In genomic region chr14:121361319-121362114, GRCm38 (mm10) we compare ENCODE assay signal across 9 mouse cellular contexts. TPM values are rescaled to one million over a fixed set of nuclear protein-coding genes. Genes with fewer than 3 reads are reported as not detected.
DNase-seq lines count a peak whose midpoint lies in the region; ATAC-seq and TF ChIP-seq lines count a peak whose summit lies in the region.
"Had no signal": no experiment of that assay in that cellular context is flagged by ENCODE, and none has a peak within 500 bp of the region (broad histone marks: within the 10 kb centered on the region; RNA-seq: fewer than 3 reads in every experiment).

No protein-coding gene starts in this region.

- no peak for TF ChIP-seq CTCF in G1E (IDR thresholded peaks at IDR 0.05; ENCODE audit: low read depth, low read length)

- whole genome bisulfite sequencing in lung, embryonic 15.5 days: 64% methylated on average over 17 of the region's 17 CpGs

- no peak overlapping the region for H3K4me2 ChIP-seq in lung, embryonic 15.5 days
- H3K4me2 ChIP-seq: embryonic facial prominence, embryonic 12.5 days had no signal

- ATAC-seq in G1E (ENCODE audit: extremely low read depth, insufficient number of reproducible peaks, low FRiP score, poor library complexity, severe bottlenecking): no peak
- peak; percentile 47; the same call in 1 of the 2 replicates for ATAC-seq in lung, embryonic 15.5 days (ENCODE audit: borderline replicate concordance, extremely low read depth, low FRiP score, low TSS enrichment)

- H3K9me3 ChIP-seq in G1E (replicated peaks): no peaks in the 10 kb centered on the region
- no peaks in the 10 kb centered on the region for H3K9me3 ChIP-seq in lung, embryonic 15.5 days
- H3K9me3 ChIP-seq: embryonic facial prominence, embryonic 12.5 days had no signal

- 0 out of 2 replicates have a peak overlapping the region, but pooled peaks have one; percentile 2 for H3K27ac ChIP-seq in lung, embryonic 15.5 days
- H3K27ac ChIP-seq: embryonic facial prominence, embryonic 12.5 days had no signal

- peak overlapping the region; percentile 18; the same call in 1 of the 2 replicates for H3K4me3 ChIP-seq in G1E (ENCODE audit: low read depth, low read length)
- H3K4me3 ChIP-seq in lung, embryonic 15.5 days: no peak overlapping the region
- H3K4me3 ChIP-seq: embryonic facial prominence, embryonic 12.5 days had no signal

- H3K9ac ChIP-seq in lung, embryonic 15.5 days: no peak overlapping the region
- H3K9ac ChIP-seq: embryonic facial prominence, embryonic 12.5 days had no signal

- H3K27me3 ChIP-seq in G1E (ENCODE audit: insufficient read depth, low read length): no peaks in the 10 kb centered on the region
- H3K27me3 ChIP-seq in lung, embryonic 15.5 days: no peaks in the 10 kb centered on the region
- H3K27me3 ChIP-seq: embryonic facial prominence, embryonic 12.5 days had no signal

- DNase-seq in B cell, adult 2 months: peak; percentile 50 to 51
- DNase-seq in G1E (ENCODE audit: low spot score): no peak
- DNase-seq in fat pad, adult 2 months (ENCODE audit: extremely low read depth, low read depth, low spot score): peak; percentile 84
- DNase-seq in heart, postnatal 36 days: peak; percentile 75 to 82
- DNase-seq in urinary bladder, postnatal 25 days (ENCODE audit: low spot score): peak; percentile 47
- no peak for DNase-seq in frontal cortex, postnatal 14 days (ENCODE audit: low spot score in 2 of 2)
- DNase-seq in layer of hippocampus, adult 9-11 months: no peak

- H3K36me3 ChIP-seq in G1E (replicated peaks): peaks cover 77% of the 10 kb centered on the region
- no peaks in the 10 kb centered on the region for H3K36me3 ChIP-seq in lung, embryonic 15.5 days

- peaks cover 88% of the 10 kb centered on the region for H3K4me1 ChIP-seq in G1E (ENCODE audit: insufficient read depth, low read depth, low read length)
- peaks cover 87% of the 10 kb centered on the region for H3K4me1 ChIP-seq in lung, embryonic 15.5 days

- intact Hi-C loops in heart, postnatal 36 days (cut with DNase I): no loop called here

RNA-seq across cellular contexts. Expression of gene Stk24, which starts 18.3 kb away (rescaled TPM):
- total RNA-seq in G1E (2014; fragmentation: Nextera tagmentation) (156 and 158 TPM in 2 replicates), G1E (2017) (83.2 and 92.9 TPM in 2 replicates)
- polyA plus RNA-seq in G1E (2012): 90.5 and 96.2 TPM in 2 replicates
- 10 to 100 TPM; 61.8 to 69.5 TPM for total RNA-seq in heart, postnatal 36 days (2021)
- 40.3 and 40.6 TPM in 2 replicates for polyA plus RNA-seq in lung, embryonic 15.5 days (2015; fragmentation: Nextera tagmentation; extraction: Ambion mirVana)

Comparison
In these comparisons a context has a peak if more than half of its experiments do, and no peak if none do; other contexts are left out.
1. DNase-seq: peak in B cell, adult 2 months (2 of 2), fat pad, adult 2 months (single experiment), heart, postnatal 36 days (2 of 2) and urinary bladder, postnatal 25 days (single experiment); none in G1E (single experiment), frontal cortex, postnatal 14 days (0 of 2) and layer of hippocampus, adult 9-11 months (single experiment).